Mouse (Mus musculus): ENCODE measurements around the gene Ppp2r2c.

DNA sequence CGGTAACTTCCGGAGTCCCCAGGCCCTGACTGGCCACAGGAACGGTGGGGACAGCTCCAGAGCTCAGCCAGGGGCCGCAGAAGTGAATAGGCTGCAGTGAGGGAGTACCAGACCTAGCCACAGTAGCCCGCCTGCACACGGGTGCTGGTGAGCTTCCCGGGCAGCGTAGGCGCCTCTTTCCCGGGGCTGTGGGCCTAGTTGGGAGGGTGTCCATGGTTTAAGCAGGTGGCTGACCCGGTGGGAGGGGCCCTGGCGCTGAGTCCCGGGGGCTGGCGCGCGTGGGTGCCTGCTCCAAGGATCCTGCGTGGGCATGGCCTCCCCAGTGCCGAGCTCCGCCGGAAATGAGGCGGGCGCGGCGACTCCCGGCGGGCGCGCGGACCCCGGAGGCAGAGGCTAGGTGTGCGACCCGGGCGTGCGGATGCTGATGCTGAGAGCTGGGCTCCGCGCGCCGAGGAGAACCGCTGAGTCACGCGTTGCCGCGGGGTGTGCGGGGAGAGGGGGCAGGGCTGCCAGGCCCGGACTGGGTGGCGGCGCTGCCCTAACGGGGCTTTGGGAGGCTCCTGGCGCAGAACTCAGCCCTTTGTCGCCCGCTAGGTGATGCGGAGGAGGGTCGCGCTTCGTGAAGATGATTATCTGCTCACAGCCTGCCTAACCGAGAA, 1.4 kb downstream of the Ppp2r2c start:
- TF ChIP-seq TAL1 (IDR thresholded peaks at IDR 0.05; ENCODE audit: low read length) (no peak), GATA1 (IDR thresholded peaks at IDR 0.05; ENCODE audit: low read length) (no peak)

Data from erythroblast, embryonic 14.5 days (primary cell).